Mouse (Mus musculus): ENCODE results near the gene Txk. TPM values are rescaled to one million over a fixed set of nuclear protein-coding genes. Genes with fewer than 3 reads are reported as not detected.

The Txk gene
- polyA plus RNA-seq, 1 experiment from 2014 or later = 0.23 TPM

Other genes with a start within 250 kb of the Txk start
- gene Corin, start 248.3 kb downstream of the Txk start, polyA plus RNA-seq (2014; fragmentation: Nextera tagmentation; extraction: Ambion mirVana) = 3.6 and 3.8 TPM in 2 replicates
- gene Nfxl1, start 193.1 kb downstream of the Txk start, polyA plus RNA-seq (2014; fragmentation: Nextera tagmentation; extraction: Ambion mirVana) = 18.1 and 19.0 TPM in 2 replicates
- gene Zar1, start 171.5 kb downstream of the Txk start, polyA plus RNA-seq (2014; fragmentation: Nextera tagmentation; extraction: Ambion mirVana) = 4.8 and 5.5 TPM in 2 replicates
- 8.1 and 9.3 TPM in 2 replicates for gene Gm5868, start 165.2 kb downstream of the Txk start, polyA plus RNA-seq (2014; fragmentation: Nextera tagmentation; extraction: Ambion mirVana)
- not detected in 2 replicates for gene Cnga1, start 108.5 kb downstream of the Txk start, polyA plus RNA-seq (2014; fragmentation: Nextera tagmentation; extraction: Ambion mirVana)
- 0.76 and 0.93 TPM in 2 replicates for gene Nipal1, start 105.0 kb downstream of the Txk start, polyA plus RNA-seq (2014; fragmentation: Nextera tagmentation; extraction: Ambion mirVana)
- 7.6 and 8.8 TPM in 2 replicates for gene Tec, start 115.7 kb upstream of the Txk start, polyA plus RNA-seq (2014; fragmentation: Nextera tagmentation; extraction: Ambion mirVana)
- gene Slain2, start 161.5 kb upstream of the Txk start, polyA plus RNA-seq (2014; fragmentation: Nextera tagmentation; extraction: Ambion mirVana) = 24.6 and 29.6 TPM in 2 replicates
- gene Gm10135, start 221.9 kb upstream of the Txk start, polyA plus RNA-seq (2014; fragmentation: Nextera tagmentation; extraction: Ambion mirVana) = not detected in 2 replicates

Measured in hindbrain, embryonic 14.5 days (tissue).